Mouse (Mus musculus) erythroblast, embryonic 14.5 days (primary cell): Measurements from ENCODE around the gene Gid8. TPM values are rescaled to one million over a fixed set of nuclear protein-coding genes. Genes with fewer than 3 reads are reported as not detected.
A peak's percentile ranks its signal among the peaks of the same experiment; 100 is the strongest.

Source experiments
- H3K27me3 ChIP-seq: 2 replicates; pipeline ENCODE4 v1.6.1; 2012; ENCODE audit warnings: inconsistent platforms; ENCODE audit not compliant: control insufficient read depth
- H3K36me3 ChIP-seq: 2 replicates; pipeline ENCODE4 v1.6.1; 2012; ENCODE audit warnings: mild to moderate bottlenecking, inconsistent platforms; ENCODE audit not compliant: control insufficient read depth
- H3K4me1 ChIP-seq: 2 replicates; pipeline ENCODE4 v1.6.1; 2012; ENCODE audit warnings: inconsistent platforms; ENCODE audit not compliant: control insufficient read depth
- H3K4me3 ChIP-seq: replicated peaks from 2 replicates; pipeline ENCODE3; 2012; ENCODE audit warnings: moderate library complexity, mild to moderate bottlenecking, inconsistent platforms
- H3K9me3 ChIP-seq: 2 replicates; pipeline ENCODE4 v1.6.1; 2012; ENCODE audit warnings: low read length, inconsistent platforms, mixed read lengths; ENCODE audit not compliant: control insufficient read depth
- GATA1 ChIP-seq: IDR thresholded peaks from 2 replicates; pipeline ENCODE4 v1.6.1; 2012; ENCODE audit warnings: low read length, inconsistent platforms, mixed read lengths
- TAL1 ChIP-seq: IDR thresholded peaks from 3 replicates; pipeline ENCODE4 v1.6.1; 2012; ENCODE audit warnings: low read length, inconsistent platforms, mixed read lengths
- polyA plus RNA-seq: library from polyadenylated mRNA; stranded (reverse); fragments of >175 nt; gene quantifications from 2 replicates; pipeline ENCODE4 v1.2.3, GENCODE M21; 2012

Gid8 gene
- 4.3 and 5.4 TPM in 2 replicates for polyA plus RNA-seq

GRCm38 (mm10) chr2:180709923-180710272 is at the start of gene Gid8, which contains the start of gene Dido1:
TSS of gene Gid8 (plus strand) at chr2:180710117.
TSS of gene Dido1 (minus strand) at chr2:180709999.
- H3K36me3 ChIP-seq, result peaks cover 65% of the 10 kb centered on the region
- H3K4me3 ChIP-seq, result peak within 1 kb of the TSS; percentile 79

GRCm38 (mm10) chr2:180660521-180660920 is 49.4 kb upstream of the Gid8 start:
- no peaks in the 10 kb centered on the region for H3K4me1 ChIP-seq
- H3K36me3 ChIP-seq, result peaks cover 49% of the 10 kb centered on the region
- 0 out of 2 replicates have a peak, but pooled peaks cover 2% of the 10 kb centered on the region for H3K27me3 ChIP-seq
- H3K4me3 ChIP-seq, result no peak overlapping the region
- no peaks in the 10 kb centered on the region for H3K9me3 ChIP-seq
- TF ChIP-seq TAL1 (no peak), GATA1 (no peak)

More at GRCm38 (mm10) chr2:180709923-180710272, at the start of gene Gid8, which contains the start of gene Dido1:
- no peaks in the 10 kb centered on the region for H3K9me3 ChIP-seq
- H3K4me1 ChIP-seq, result peaks cover 67% of the 10 kb centered on the region
- H3K27me3 ChIP-seq, result no peaks in the 10 kb centered on the region
- no peak for TF ChIP-seq TAL1
- TF ChIP-seq GATA1, result no peak

DNA sequence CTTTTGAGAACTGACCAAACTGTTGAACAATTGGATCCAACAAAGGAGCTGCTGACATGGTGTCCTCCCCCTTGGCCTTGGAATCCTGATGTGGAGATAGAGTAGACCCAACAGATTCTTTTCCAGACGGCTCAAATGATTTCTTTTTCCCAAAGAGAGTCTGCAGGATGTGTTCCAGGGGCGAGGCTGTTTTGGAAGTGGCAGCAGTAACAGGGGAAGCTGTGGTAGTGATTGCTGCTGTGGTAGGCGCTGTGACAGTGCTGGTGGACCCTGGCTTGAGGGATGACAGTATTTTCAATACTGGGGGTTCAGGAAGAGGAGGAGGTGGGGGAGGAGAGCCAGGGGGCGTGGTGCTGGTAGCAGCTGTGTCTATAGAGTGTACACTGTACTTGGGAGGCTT is 47.9 kb upstream of the Gid8 start:
- H3K27me3 ChIP-seq, result 0 out of 2 replicates have a peak, but pooled peaks cover 2% of the 10 kb centered on the region
- TF ChIP-seq TAL1 (no peak), GATA1 (no peak)
- no peaks in the 10 kb centered on the region for H3K9me3 ChIP-seq
- no peak overlapping the region for H3K4me3 ChIP-seq
- peaks cover 64% of the 10 kb centered on the region for H3K36me3 ChIP-seq
- H3K4me1 ChIP-seq, result no peaks in the 10 kb centered on the region

DNA sequence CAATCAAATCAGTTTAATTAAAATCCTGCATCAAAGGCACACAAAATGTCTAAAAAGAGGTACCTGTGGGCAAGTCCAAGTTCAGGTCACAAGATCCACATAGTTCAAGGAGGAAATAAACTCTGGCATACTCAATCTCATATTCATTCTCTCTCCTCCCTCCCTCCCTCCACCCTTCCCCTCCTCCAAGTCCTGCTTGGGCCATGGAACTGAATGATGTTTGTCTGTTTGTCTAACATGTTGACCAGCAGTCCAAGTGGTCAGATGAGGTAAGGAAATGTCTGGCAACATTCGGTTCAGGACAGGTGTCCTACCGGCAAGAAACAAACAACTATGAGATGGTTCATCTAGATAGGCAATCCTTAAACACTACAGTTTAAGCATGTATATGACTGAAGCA is 33.2 kb upstream of the Gid8 start:
- Histone ChIP-seq H3K9me3 (no peaks in the 10 kb centered on the region), H3K27me3 (no peaks in the 10 kb centered on the region), H3K36me3 (peaks cover 91% of the 10 kb centered on the region), H3K4me1 (peaks cover 14% of the 10 kb centered on the region), H3K4me3 (no peak overlapping the region)
- no peak for TF ChIP-seq TAL1
- no peak for TF ChIP-seq GATA1

DNA sequence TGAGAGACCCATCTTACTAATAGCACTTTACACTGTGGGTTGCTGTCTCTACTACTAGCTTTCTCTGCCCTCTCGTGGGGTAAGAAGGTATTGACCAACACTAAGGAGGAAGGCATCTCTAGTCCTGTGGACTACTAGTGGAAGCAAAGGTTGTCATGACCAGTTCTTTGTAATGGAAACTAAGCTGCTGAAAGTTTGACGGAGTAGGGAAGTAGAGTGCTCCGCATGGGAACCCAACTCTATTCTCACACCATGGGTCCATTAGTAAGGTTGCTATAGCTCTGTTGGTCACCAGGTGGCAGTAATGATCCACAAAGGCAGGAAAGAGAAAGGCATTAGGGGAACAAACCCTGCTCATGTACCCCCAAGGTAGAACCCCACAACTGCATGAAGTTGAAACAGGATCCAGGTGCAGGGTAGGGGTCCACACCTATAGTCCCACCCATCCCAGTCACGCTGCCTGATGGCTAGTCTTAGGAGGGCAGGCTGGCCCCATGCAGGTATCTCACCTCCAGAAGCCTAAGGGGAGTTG is 31.2 kb upstream of the Gid8 start:
- H3K4me3 ChIP-seq, result no peak overlapping the region
- peaks cover 91% of the 10 kb centered on the region for H3K36me3 ChIP-seq
- no peak for TF ChIP-seq GATA1
- no peak for TF ChIP-seq TAL1

GRCm38 (mm10) chr2:180681225-180681624 is 28.7 kb upstream of the Gid8 start:
- Histone ChIP-seq H3K36me3 (peaks cover 96% of the 10 kb centered on the region), H3K27me3 (no peaks in the 10 kb centered on the region), H3K4me1 (peaks cover 42% of the 10 kb centered on the region), H3K4me3 (no peak overlapping the region), H3K9me3 (no peaks in the 10 kb centered on the region)
- no peak for TF ChIP-seq GATA1
- no peak for TF ChIP-seq TAL1

More for the DNA sequence above, 31.2 kb upstream of the Gid8 start:
- Histone ChIP-seq H3K9me3 (no peaks in the 10 kb centered on the region), H3K4me1 (peaks cover 23% of the 10 kb centered on the region), H3K27me3 (no peaks in the 10 kb centered on the region)

DNA sequence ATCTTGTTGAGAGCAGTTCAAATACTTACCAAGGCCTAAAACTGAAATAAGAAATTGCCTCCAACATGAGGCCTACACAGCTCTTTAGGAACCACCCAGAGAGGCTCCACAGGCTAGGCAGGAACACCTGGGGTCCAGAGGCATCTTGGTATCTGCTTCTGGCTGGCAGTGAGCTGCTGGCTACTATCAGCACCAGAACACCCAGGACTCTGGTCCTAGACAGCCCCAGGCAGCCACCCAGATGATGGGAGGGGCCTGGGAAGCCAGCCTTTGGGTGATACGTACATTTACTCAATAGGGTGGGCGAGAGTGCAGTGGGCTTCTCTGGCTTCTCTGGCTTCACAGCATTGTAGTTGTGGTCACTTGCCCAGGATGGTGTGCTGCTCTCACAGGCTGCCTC is 26.4 kb upstream of the Gid8 start:
- Histone ChIP-seq H3K27me3 (no peaks in the 10 kb centered on the region), H3K36me3 (peaks cover 100% of the 10 kb centered on the region), H3K9me3 (no peaks in the 10 kb centered on the region), H3K4me1 (peaks cover 42% of the 10 kb centered on the region), H3K4me3 (no peak overlapping the region)
- TF ChIP-seq TAL1, result no peak; the same call in 2 of the 3 replicates
- no peak for TF ChIP-seq GATA1

GRCm38 (mm10) chr2:180684031-180684430 is 25.9 kb upstream of the Gid8 start:
- TF ChIP-seq TAL1, result no peak
- TF ChIP-seq GATA1, result no peak
- Histone ChIP-seq H3K9me3 (no peaks in the 10 kb centered on the region), H3K36me3 (peaks cover 100% of the 10 kb centered on the region), H3K4me1 (peaks cover 39% of the 10 kb centered on the region), H3K27me3 (no peaks in the 10 kb centered on the region), H3K4me3 (no peak overlapping the region)

GRCm38 (mm10) chr2:180689841-180690240 is 20.1 kb upstream of the Gid8 start:
- no peaks in the 10 kb centered on the region for H3K27me3 ChIP-seq
- peaks cover 23% of the 10 kb centered on the region for H3K4me1 ChIP-seq
- H3K9me3 ChIP-seq, result no peaks in the 10 kb centered on the region
- peaks cover 92% of the 10 kb centered on the region for H3K36me3 ChIP-seq
- TF ChIP-seq GATA1, result no peak
- TF ChIP-seq TAL1, result no peak
- no peak overlapping the region for H3K4me3 ChIP-seq

DNA sequence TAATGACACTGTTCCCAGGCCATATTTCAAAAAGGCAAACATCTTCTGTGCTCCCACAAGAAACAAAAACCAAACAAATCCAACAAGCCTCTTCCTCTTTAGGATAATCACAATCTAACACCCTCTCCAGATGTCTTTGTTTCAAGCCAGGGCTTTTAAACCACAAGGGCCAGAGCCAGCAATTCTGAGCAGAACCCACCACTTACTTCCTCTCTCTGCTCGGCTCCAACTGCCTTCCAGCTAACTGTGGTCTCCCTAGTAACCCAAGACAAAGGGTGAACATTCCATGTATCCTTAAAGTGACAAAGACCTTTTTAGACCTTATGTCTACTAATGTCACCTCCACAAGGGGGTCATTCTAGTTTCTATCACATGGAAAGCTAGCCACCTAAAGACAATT is 17.3 kb upstream of the Gid8 start:
- Histone ChIP-seq H3K36me3 (peaks cover 80% of the 10 kb centered on the region), H3K4me3 (no peak overlapping the region), H3K4me1 (peaks cover 32% of the 10 kb centered on the region), H3K27me3 (no peaks in the 10 kb centered on the region), H3K9me3 (no peaks in the 10 kb centered on the region)
- TF ChIP-seq GATA1 (no peak), TAL1 (no peak)
